Mouse (Mus musculus) C2C12 (cell line): ENCODE measurements at regions not wholly inside any gene's neighbourhood (a gene's known extent, or its start where the extent isn't known, plus 50 kb on each side); places are given as distances from the start of the nearest gene placed in this dataset.

Experiments
- CTCF ChIP-seq: IDR thresholded peaks from one replicate; pipeline ENCODE4 v1.5.1; 2011; ENCODE audit not compliant: control insufficient read depth, insufficient read depth, insufficient read length
- MAX ChIP-seq: IDR thresholded peaks from one replicate; pipeline ENCODE4 v1.6.1; 2011; ENCODE audit warnings: mild to moderate bottlenecking, control low read depth

- TF ChIP-seq MAX (no peak), CTCF (no peak)
These were observed 760.6 kb upstream of the Cited2 start for GRCm38 (mm10) chr10:16962463-16962862.
